Mouse (Mus musculus) C2C12 (cell line): Measurements from ENCODE around the gene Col13a1. TPM values are rescaled to one million over a fixed set of nuclear protein-coding genes. Genes with fewer than 3 reads are reported as not detected.

Experiments used
- H3K27me3 ChIP-seq: one replicate; pipeline ENCODE4 v1.6.1; 2011; ENCODE audit not compliant: control insufficient read depth, insufficient read depth, insufficient read length
- H3K36me3 ChIP-seq: one replicate; pipeline ENCODE4 v1.6.1; 2011; ENCODE audit not compliant: control insufficient read depth, insufficient read depth
- H3K4me3 ChIP-seq: one replicate; pipeline ENCODE4 v1.5.1; 2011; ENCODE audit warnings: mild to moderate bottlenecking, control low read depth; ENCODE audit not compliant: poor library complexity, insufficient read depth, severe bottlenecking
- H3K79me2 ChIP-seq: one replicate; pipeline ENCODE4 v1.6.1; 2011; ENCODE audit not compliant: control insufficient read depth, insufficient read depth
- H3K79me3 ChIP-seq: one replicate; pipeline ENCODE4 v1.6.1; 2011; ENCODE audit warnings: low read depth, control low read depth
- H3ac ChIP-seq: one replicate; pipeline ENCODE3; 2011; ENCODE audit warnings: low read depth; ENCODE audit not compliant: control insufficient read depth, insufficient read length
- CEBPB ChIP-seq: IDR thresholded peaks from one replicate; pipeline ENCODE4 v1.6.1; 2011; ENCODE audit warnings: low read depth, mild to moderate bottlenecking, control low read depth, moderate library complexity
- CTCF ChIP-seq: IDR thresholded peaks from one replicate; pipeline ENCODE4 v1.5.1; 2011; ENCODE audit not compliant: control insufficient read depth, insufficient read depth, insufficient read length
- FOSL1 ChIP-seq: IDR thresholded peaks from one replicate; pipeline ENCODE4 v1.8.0; 2011; ENCODE audit warnings: mild to moderate bottlenecking, low read length; ENCODE audit not compliant: poor library complexity, insufficient read depth, severe bottlenecking
- MAX ChIP-seq: IDR thresholded peaks from one replicate; pipeline ENCODE4 v1.6.1; 2011; ENCODE audit warnings: mild to moderate bottlenecking, control low read depth
- MYOD1 ChIP-seq: IDR thresholded peaks from one replicate; pipeline ENCODE4 v1.6.1; 2011; ENCODE audit warnings: low read depth; ENCODE audit not compliant: control insufficient read depth, insufficient read length
- MYOG ChIP-seq: IDR thresholded peaks from one replicate; pipeline ENCODE4 v1.6.1; 2011; ENCODE audit not compliant: control insufficient read depth, insufficient read length; ENCODE audit errors: extremely low read depth
- USF1 ChIP-seq: IDR thresholded peaks from one replicate; pipeline ENCODE4 v1.6.1; 2011; ENCODE audit warnings: low read depth, mild to moderate bottlenecking, control low read depth, moderate library complexity
- polyA plus RNA-seq: library from polyadenylated mRNA; unstranded; fragments of >200 nt; fragmentation: generic; extraction: Trizol; gene quantifications from one replicate; pipeline ENCODE4 v1.2.1, GENCODE M21; 2012; ENCODE audit warnings: missing spikeins

The Col13a1 gene
- polyA plus RNA-seq, 1 experiment = not detected

- Histone ChIP-seq H3K27me3 (peaks cover 5% of the 10 kb centered on the region), H3K79me3 (no peaks in the 10 kb centered on the region), H3K4me3 (no peak overlapping the region), H3ac (no peak overlapping the region), H3K79me2 (no peaks in the 10 kb centered on the region), H3K36me3 (no peaks in the 10 kb centered on the region)
- TF ChIP-seq MYOD1 = no peak
- TF ChIP-seq FOSL1 = no peak
- no peak for TF ChIP-seq CTCF
- no peak for TF ChIP-seq MYOG
- no peak for TF ChIP-seq MAX
- no peak for TF ChIP-seq USF1
- no peak for TF ChIP-seq CEBPB
Observed at GRCm38 (mm10) chr10:62013190-62013589, 34.3 kb upstream of the Col13a1 start.

GRCm38 (mm10) chr10:62012371-62012770, 33.5 kb upstream of the Col13a1 start:
- Histone ChIP-seq H3K27me3 (peaks cover 5% of the 10 kb centered on the region), H3K36me3 (no peaks in the 10 kb centered on the region)
- TF ChIP-seq CEBPB (no peak), MYOD1 (no peak), CTCF (no peak), MYOG (no peak), FOSL1 (no peak), MAX (no peak), USF1 (no peak)

GRCm38 (mm10) chr10:62009981-62010500, 31.1 kb upstream of the Col13a1 start:
- no peaks in the 10 kb centered on the region for H3K36me3 ChIP-seq
- H3K27me3 ChIP-seq = peaks cover 12% of the 10 kb centered on the region
- TF ChIP-seq USF1 = no peak
- TF ChIP-seq FOSL1 = no peak
- no peak for TF ChIP-seq CTCF
- TF ChIP-seq MAX = no peak
- no peak for TF ChIP-seq MYOG
- no peak for TF ChIP-seq CEBPB
- TF ChIP-seq MYOD1 = no peak
- no peaks in the 10 kb centered on the region for H3K79me3 ChIP-seq
- no peaks in the 10 kb centered on the region for H3K79me2 ChIP-seq
- no peak overlapping the region for H3ac ChIP-seq
- no peak overlapping the region for H3K4me3 ChIP-seq

More at GRCm38 (mm10) chr10:62012371-62012770, 33.5 kb upstream of the Col13a1 start:
- Histone ChIP-seq H3ac (no peak overlapping the region), H3K79me2 (no peaks in the 10 kb centered on the region), H3K4me3 (no peak overlapping the region), H3K79me3 (no peaks in the 10 kb centered on the region)

DNA sequence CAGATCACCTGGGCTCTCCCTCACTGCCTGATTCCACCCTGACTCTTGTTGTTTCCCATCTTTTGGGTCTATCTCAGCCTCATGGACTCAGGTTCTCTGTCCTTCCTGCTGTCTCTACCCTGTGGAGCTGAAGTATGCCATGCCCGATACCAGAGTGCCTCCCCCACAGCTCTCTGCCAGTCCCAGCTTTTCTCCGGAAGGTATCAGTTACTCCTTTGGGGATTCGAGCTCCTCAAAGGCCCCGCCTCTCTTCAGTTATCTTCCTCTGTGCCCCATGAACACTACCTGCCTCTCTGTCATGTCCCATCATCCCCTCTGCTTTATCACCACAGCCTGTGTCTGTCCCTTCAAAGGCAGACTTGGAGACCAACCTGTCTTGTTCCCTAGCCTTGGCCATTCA, 29.1 kb upstream of the Col13a1 start:
- H3K27me3 ChIP-seq = peaks cover 12% of the 10 kb centered on the region
- H3ac ChIP-seq = no peak overlapping the region
- no peaks in the 10 kb centered on the region for H3K36me3 ChIP-seq
- no peak overlapping the region for H3K4me3 ChIP-seq
- no peaks in the 10 kb centered on the region for H3K79me2 ChIP-seq
- H3K79me3 ChIP-seq = no peaks in the 10 kb centered on the region
- TF ChIP-seq CEBPB = no peak

DNA sequence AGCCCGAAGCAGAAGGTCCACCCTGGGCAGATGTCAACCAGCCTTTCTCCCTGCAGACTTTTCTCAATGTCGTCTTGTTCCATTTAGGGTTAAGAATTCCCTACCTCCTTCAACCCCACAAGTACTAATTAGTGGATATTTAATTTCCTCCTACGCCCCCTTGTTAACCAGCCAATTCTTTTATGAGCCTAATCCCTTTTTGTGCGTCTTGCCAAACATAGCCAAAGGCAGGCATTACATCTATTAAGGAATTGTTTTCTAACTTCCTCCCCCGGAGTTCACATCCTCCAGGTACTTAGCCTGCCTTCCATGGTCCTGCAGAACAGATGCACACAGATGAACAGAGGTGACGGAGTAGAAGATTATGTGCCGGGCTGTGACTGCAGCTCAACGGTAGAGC, 27.5 kb upstream of the Col13a1 start:
- Histone ChIP-seq H3K79me2 (no peaks in the 10 kb centered on the region), H3K79me3 (no peaks in the 10 kb centered on the region), H3K27me3 (peaks cover 12% of the 10 kb centered on the region), H3K4me3 (no peak overlapping the region), H3K36me3 (no peaks in the 10 kb centered on the region), H3ac (no peak overlapping the region)
- TF ChIP-seq MAX (no peak), MYOD1 (no peak), FOSL1 (no peak), USF1 (no peak), MYOG (no peak), CTCF (no peak), CEBPB (no peak)

DNA sequence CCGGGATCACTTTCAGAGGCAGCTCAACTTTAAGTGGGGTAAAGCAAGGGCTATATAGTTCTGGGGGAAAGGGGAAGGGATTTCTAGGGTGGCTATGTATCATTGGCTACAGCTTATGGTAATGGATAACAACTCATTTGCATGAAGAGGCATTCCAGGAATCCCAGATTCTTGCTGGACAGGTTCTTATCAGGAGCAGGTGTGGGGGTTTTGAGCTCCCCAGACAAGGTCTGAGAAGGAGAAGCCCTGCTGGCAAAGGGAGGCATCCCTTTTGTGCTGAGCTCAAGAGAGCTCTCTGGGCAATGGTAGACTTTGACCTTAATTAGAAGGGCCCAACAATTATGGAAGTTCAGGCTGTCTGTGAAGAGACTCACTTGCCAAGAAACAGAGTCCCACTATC, 21.3 kb upstream of the Col13a1 start:
- H3K79me2 ChIP-seq = no peaks in the 10 kb centered on the region
- TF ChIP-seq FOSL1 = no peak
- no peak for TF ChIP-seq CTCF
- no peak for TF ChIP-seq MYOG
- TF ChIP-seq MYOD1 = no peak
- TF ChIP-seq CEBPB = no peak
- no peak for TF ChIP-seq USF1
- H3ac ChIP-seq = no peak overlapping the region
- H3K4me3 ChIP-seq = no peak overlapping the region
- peaks cover 12% of the 10 kb centered on the region for H3K27me3 ChIP-seq
- no peaks in the 10 kb centered on the region for H3K36me3 ChIP-seq
- H3K79me3 ChIP-seq = no peaks in the 10 kb centered on the region
